Mouse (Mus musculus): ENCODE data around the gene Hspa13.

DNA sequence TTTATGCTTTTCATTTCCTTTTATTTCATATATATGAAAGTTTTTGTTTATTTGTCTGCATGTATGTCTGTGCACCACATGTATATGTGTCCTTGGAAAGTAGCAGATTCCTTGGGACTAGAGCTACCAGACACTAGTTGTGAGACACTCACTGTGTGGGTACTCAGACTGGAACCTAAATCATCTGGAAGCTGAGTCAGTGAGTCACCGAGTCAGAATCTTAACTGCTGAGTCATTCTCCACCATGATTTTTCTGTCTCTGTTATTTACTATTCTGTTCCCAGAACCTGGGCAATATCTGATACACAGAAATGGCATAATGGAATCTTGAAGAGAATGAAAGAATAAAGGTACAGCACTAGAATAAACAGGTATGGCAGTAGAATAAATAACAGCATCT, 14.0 kb downstream of the Hspa13 start:
- TF ChIP-seq POLR2A (IDR thresholded peaks at IDR 0.05; ENCODE audit: insufficient read length, low read depth) (no peak), E2F4 (IDR thresholded peaks at IDR 0.05; ENCODE audit: insufficient read depth) (no peak), MAX (IDR thresholded peaks at IDR 0.05; ENCODE audit: low read depth) (no peak), MYOD1 (IDR thresholded peaks at IDR 0.05; ENCODE audit: control insufficient read depth in 1 of 3, insufficient read length in 2 of 3, low read depth in 2 of 3) (no peak), CEBPB (IDR thresholded peaks at IDR 0.05; ENCODE audit: insufficient read depth, poor library complexity, severe bottlenecking) (no peak), USF1 (IDR thresholded peaks at IDR 0.05; ENCODE audit: low read depth) (no peak)

Data from myocyte (in vitro differentiated cells).